Comparison of ENCODE assay signal across 8 mouse cellular contexts in the genomic region with DNA sequence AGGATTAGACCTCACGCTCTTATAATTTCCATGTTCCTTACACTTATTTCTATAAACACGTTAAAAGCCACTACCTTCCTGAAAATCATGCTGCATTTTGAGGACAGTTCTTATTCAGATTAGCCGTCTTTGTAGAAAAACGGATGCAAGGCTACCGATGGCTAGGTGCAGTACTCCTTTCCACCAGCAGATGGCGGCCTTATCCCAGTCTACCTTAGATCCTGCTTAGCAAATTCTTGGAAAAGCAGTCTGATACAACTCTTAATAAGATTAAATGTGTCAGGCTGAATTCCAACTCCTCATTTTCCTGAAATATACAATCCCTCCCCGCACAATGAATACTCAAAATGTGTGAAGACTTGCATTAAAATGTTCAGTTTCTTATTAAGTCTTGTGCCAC.
DNase-seq lines count a peak whose midpoint lies in the region; ATAC-seq and TF ChIP-seq lines count a peak whose summit lies in the region.

No protein-coding gene starts in this region.

- no peak overlapping the region for H3K4me3 ChIP-seq in heart, embryonic 10.5 days
- no peak overlapping the region for H3K4me3 ChIP-seq in embryonic fibroblast, embryonic 13.5 days (ENCODE audit: insufficient read depth, low read length)
- H3K4me3 ChIP-seq in hindbrain, embryonic 16.5 days (ENCODE audit: low read length), result no peak overlapping the region
- H3K4me3 ChIP-seq in midbrain, embryonic 14.5 days (replicated peaks; ENCODE audit: low read depth, low read length), result no peak overlapping the region

- H3K27ac ChIP-seq in heart, embryonic 10.5 days, result no peak overlapping the region
- peak overlapping the region; percentile 74 for H3K27ac ChIP-seq in embryonic fibroblast, embryonic 13.5 days (ENCODE audit: insufficient read depth, low read length)
- H3K27ac ChIP-seq in hindbrain, embryonic 16.5 days (ENCODE audit: low read depth, low read length), result no peak overlapping the region
- no peak overlapping the region for H3K27ac ChIP-seq in midbrain, embryonic 14.5 days (replicated peaks; ENCODE audit: low read depth, low read length)

- H3K36me3 ChIP-seq in heart, embryonic 10.5 days, result peaks cover 20% of the 10 kb centered on the region; the same call in 1 of the 2 replicates
- H3K36me3 ChIP-seq in hindbrain, embryonic 16.5 days (ENCODE audit: control insufficient read depth, insufficient read depth, low read length), result no peaks in the 10 kb centered on the region; the same call in 1 of the 2 replicates
- H3K36me3 ChIP-seq in midbrain, embryonic 14.5 days (ENCODE audit: control insufficient read depth, insufficient read depth, low read length), result peaks cover 19% of the 10 kb centered on the region

- no peak overlapping the region for H3K4me2 ChIP-seq in hindbrain, embryonic 16.5 days (ENCODE audit: low read length)
- no peak overlapping the region for H3K4me2 ChIP-seq in midbrain, embryonic 14.5 days (ENCODE audit: low read length)

- peak; percentile 92 for DNase-seq in heart, adult 11 months
- DNase-seq in heart, embryonic 10.5 days (ENCODE audit: low spot score), result no peak
- DNase-seq in adrenal gland, postnatal 4 days (ENCODE audit: low spot score in 2 of 2), result peak; percentile 53 to 56
- peak; percentile 43 to 90 for DNase-seq in left cerebral cortex, adult 9 months (ENCODE audit: low spot score in 2 of 2)
- DNase-seq in midbrain, embryonic 14.5 days, result peak; percentile 91
- DNase-seq in spleen, postnatal 4 days (ENCODE audit: low spot score in 2 of 2), result peak; percentile 49 to 84

- no peaks in the 10 kb centered on the region for H3K9me3 ChIP-seq in heart, embryonic 10.5 days
- H3K9me3 ChIP-seq in hindbrain, embryonic 16.5 days (ENCODE audit: control insufficient read depth, low read length), result no peaks in the 10 kb centered on the region
- no peaks in the 10 kb centered on the region for H3K9me3 ChIP-seq in midbrain, embryonic 14.5 days (ENCODE audit: control insufficient read depth, low read length)

- peak; percentile 88 for TF ChIP-seq CTCF in embryonic fibroblast, embryonic 13.5 days (IDR thresholded peaks at IDR 0.05; ENCODE audit: borderline replicate concordance, insufficient read depth, low read length)

- no peaks in the 10 kb centered on the region for H3K4me1 ChIP-seq in heart, embryonic 10.5 days
- peaks cover 7% of the 10 kb centered on the region for H3K4me1 ChIP-seq in embryonic fibroblast, embryonic 13.5 days (ENCODE audit: control insufficient read depth, insufficient read depth, low read length)
- H3K4me1 ChIP-seq in hindbrain, embryonic 16.5 days (ENCODE audit: control insufficient read depth, insufficient read depth, low read depth, low read length), result peaks cover 6% of the 10 kb centered on the region
- H3K4me1 ChIP-seq in midbrain, embryonic 14.5 days (ENCODE audit: control insufficient read depth, insufficient read depth, low read length), result 0 out of 2 replicates have a peak, but pooled peaks cover 3% of the 10 kb centered on the region

- H3K27me3 ChIP-seq in heart, embryonic 10.5 days (ENCODE audit: insufficient read depth, poor library complexity, severe bottlenecking), result peaks cover 5% of the 10 kb centered on the region; the same call in 1 of the 2 replicates
- H3K27me3 ChIP-seq in hindbrain, embryonic 16.5 days (replicated peaks; ENCODE audit: control insufficient read depth, insufficient read depth, low read length), result no peaks in the 10 kb centered on the region; the same call in 1 of the 2 replicates
- H3K27me3 ChIP-seq in midbrain, embryonic 14.5 days (ENCODE audit: control insufficient read depth, insufficient read depth, low read length), result no peaks in the 10 kb centered on the region

- WGBS in heart, embryonic 10.5 days, result 8% methylated on average over 7 of the region's 7 CpGs
- 9% methylated on average over 7 of the region's 7 CpGs for WGBS in hindbrain, embryonic 16.5 days
- WGBS in midbrain, embryonic 14.5 days, result 9% methylated on average over 7 of the region's 7 CpGs

- 0 out of 2 replicates have a peak, but pooled peaks have one; percentile 46 for ATAC-seq in hindbrain, embryonic 16.5 days
- ATAC-seq in midbrain, embryonic 14.5 days (ENCODE audit: low FRiP score, low TSS enrichment), result no peak

- TF ChIP-seq POLR2A in embryonic fibroblast, embryonic 13.5 days (IDR thresholded peaks at IDR 0.05; ENCODE audit: low read depth, low read length), result no peak

- no peak overlapping the region for H3K9ac ChIP-seq in hindbrain, embryonic 16.5 days (ENCODE audit: low read depth, low read length)
- H3K9ac ChIP-seq in midbrain, embryonic 14.5 days (replicated peaks; ENCODE audit: low read length), result no peak overlapping the region
